Mouse (Mus musculus): Measurements from ENCODE around the gene Smad5. TPM values are rescaled to one million over a fixed set of nuclear protein-coding genes. Genes with fewer than 3 reads are reported as not detected.

Gene Smad5
- polyA plus RNA-seq, 1 experiment: 12.7 TPM

DNA sequence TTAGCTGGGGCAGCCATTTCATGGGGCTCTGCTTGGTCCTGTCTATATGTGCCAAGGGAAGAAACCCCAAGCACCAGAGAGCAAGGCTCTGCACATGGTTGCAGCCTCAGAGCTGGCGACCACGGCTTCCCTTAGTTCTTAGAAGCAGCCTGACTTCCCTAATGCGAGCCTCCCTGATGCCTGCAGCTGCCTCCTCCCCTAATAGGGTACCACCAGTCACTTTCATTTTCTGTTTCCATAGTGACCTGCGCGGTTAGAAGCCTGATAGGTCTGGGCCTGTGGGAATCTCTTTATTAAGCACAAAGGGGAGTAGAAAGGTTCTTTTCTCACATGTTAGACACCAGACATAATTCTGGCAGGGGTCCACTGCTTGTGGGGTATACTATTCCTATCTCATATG lies 71.5 kb downstream of the Smad5 start:
- no peaks in the 10 kb centered on the region for H3K79me2 ChIP-seq (ENCODE audit: control insufficient read depth, insufficient read depth)
- no peak overlapping the region for H3ac ChIP-seq (ENCODE audit: control insufficient read depth, insufficient read length)
- no peaks in the 10 kb centered on the region for H3K36me3 ChIP-seq (ENCODE audit: control insufficient read depth, insufficient read depth)
- TF ChIP-seq SRF (IDR thresholded peaks at IDR 0.05; ENCODE audit: control insufficient read depth, insufficient read length, low read depth) (no peak), MAX (IDR thresholded peaks at IDR 0.05; ENCODE audit: low read depth) (no peak), POLR2AphosphoS2 (IDR thresholded peaks at IDR 0.05; ENCODE audit: insufficient read length, low read depth) (no peak), TCF12 (IDR thresholded peaks at IDR 0.05; ENCODE audit: insufficient read depth, poor library complexity, severe bottlenecking) (no peak)
- H3K27me3 ChIP-seq (ENCODE audit: control insufficient read depth, insufficient read depth, insufficient read length): peaks cover 10% of the 10 kb centered on the region
- no peak overlapping the region for H3K4me2 ChIP-seq (ENCODE audit: low read depth)
- H3K4me3 ChIP-seq: no peak overlapping the region

DNA sequence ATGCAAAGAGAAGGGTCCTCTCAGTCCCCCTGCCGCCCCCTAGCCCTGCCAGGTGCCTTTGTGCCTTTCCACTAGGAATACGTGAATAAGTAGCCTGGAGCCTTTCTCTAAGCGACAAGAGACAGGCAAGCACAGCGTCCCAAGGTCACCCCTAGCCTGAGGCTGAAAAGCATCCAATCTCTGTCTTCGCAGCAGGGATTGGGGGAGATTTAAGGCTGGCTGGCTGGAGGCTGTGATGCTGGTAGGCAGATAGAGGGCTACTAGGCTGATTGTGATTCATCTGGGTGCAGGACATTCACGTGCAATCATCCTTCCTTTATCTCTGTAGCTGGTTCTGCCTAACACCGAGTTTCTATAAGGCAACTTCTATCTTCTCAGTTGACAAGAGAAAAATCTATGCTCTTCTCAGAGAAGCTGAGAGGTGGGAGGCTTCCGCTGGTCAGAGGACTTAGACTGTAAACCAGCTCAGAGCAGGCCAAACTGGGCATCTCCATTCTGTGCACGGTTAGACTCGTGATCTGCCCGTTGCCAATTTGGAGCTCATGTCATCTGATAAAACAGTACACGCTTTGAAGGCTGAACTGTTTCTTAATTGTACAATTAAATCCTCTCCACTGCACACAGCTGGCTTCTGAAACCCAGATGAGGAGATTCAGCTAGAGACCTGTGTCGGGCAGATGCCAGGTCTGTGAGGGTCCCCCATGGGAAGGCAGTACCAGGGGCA lies 78.1 kb downstream of the Smad5 start:
- Histone ChIP-seq H3ac (ENCODE audit: control insufficient read depth, insufficient read length) (no peak overlapping the region), H3K27me3 (ENCODE audit: control insufficient read depth, insufficient read depth, insufficient read length) (peaks cover 38% of the 10 kb centered on the region), H3K4me3 (no peak overlapping the region), H3K4me2 (ENCODE audit: low read depth) (no peak overlapping the region), H3K79me2 (ENCODE audit: control insufficient read depth, insufficient read depth) (no peaks in the 10 kb centered on the region), H3K36me3 (ENCODE audit: control insufficient read depth, insufficient read depth) (no peaks in the 10 kb centered on the region)
- TF ChIP-seq REST (IDR thresholded peaks at IDR 0.05; ENCODE audit: insufficient read depth, insufficient read length) (no peak), CEBPB (IDR thresholded peaks at IDR 0.05; ENCODE audit: insufficient read depth, poor library complexity, severe bottlenecking) (no peak), TCF12 (IDR thresholded peaks at IDR 0.05; ENCODE audit: insufficient read depth, poor library complexity, severe bottlenecking) (no peak), POLR2A (IDR thresholded peaks at IDR 0.05; ENCODE audit: insufficient read length, low read depth) (no peak), MAX (IDR thresholded peaks at IDR 0.05; ENCODE audit: low read depth) (no peak), TCF3 (IDR thresholded peaks at IDR 0.05; ENCODE audit: insufficient read length, low read depth) (no peak), USF1 (IDR thresholded peaks at IDR 0.05; ENCODE audit: low read depth) (no peak), MYOG (IDR thresholded peaks at IDR 0.05; ENCODE audit: control insufficient read depth in 1 of 3, insufficient read depth in 1 of 3, insufficient read length in 2 of 3, low read depth in 2 of 3) (no peak), SRF (IDR thresholded peaks at IDR 0.05; ENCODE audit: control insufficient read depth, insufficient read length, low read depth) (no peak), POLR2AphosphoS2 (IDR thresholded peaks at IDR 0.05; ENCODE audit: insufficient read length, low read depth) (no peak), MYOD1 (IDR thresholded peaks at IDR 0.05; ENCODE audit: control insufficient read depth in 1 of 3, insufficient read length in 2 of 3, low read depth in 2 of 3) (no peak), E2F4 (IDR thresholded peaks at IDR 0.05; ENCODE audit: insufficient read depth) (no peak)

- no peak overlapping the region for H3K4me3 ChIP-seq
- no peak overlapping the region for H3ac ChIP-seq (ENCODE audit: control insufficient read depth, insufficient read length)
- H3K79me2 ChIP-seq (ENCODE audit: control insufficient read depth, insufficient read depth): no peaks in the 10 kb centered on the region
- no peak overlapping the region for H3K4me2 ChIP-seq (ENCODE audit: low read depth)
- peaks cover 38% of the 10 kb centered on the region for H3K27me3 ChIP-seq (ENCODE audit: control insufficient read depth, insufficient read depth, insufficient read length)
- H3K36me3 ChIP-seq (ENCODE audit: control insufficient read depth, insufficient read depth): no peaks in the 10 kb centered on the region
- TF ChIP-seq POLR2A (IDR thresholded peaks at IDR 0.05; ENCODE audit: insufficient read length, low read depth) (no peak), E2F4 (IDR thresholded peaks at IDR 0.05; ENCODE audit: insufficient read depth) (no peak), MYOD1 (IDR thresholded peaks at IDR 0.05; ENCODE audit: control insufficient read depth in 1 of 3, insufficient read length in 2 of 3, low read depth in 2 of 3) (no peak), USF1 (IDR thresholded peaks at IDR 0.05; ENCODE audit: low read depth) (no peak), POLR2AphosphoS2 (IDR thresholded peaks at IDR 0.05; ENCODE audit: insufficient read length, low read depth) (no peak), CEBPB (IDR thresholded peaks at IDR 0.05; ENCODE audit: insufficient read depth, poor library complexity, severe bottlenecking) (no peak), REST (IDR thresholded peaks at IDR 0.05; ENCODE audit: insufficient read depth, insufficient read length) (no peak), SRF (IDR thresholded peaks at IDR 0.05; ENCODE audit: control insufficient read depth, insufficient read length, low read depth) (no peak), MAX (IDR thresholded peaks at IDR 0.05; ENCODE audit: low read depth) (no peak), TCF3 (IDR thresholded peaks at IDR 0.05; ENCODE audit: insufficient read length, low read depth) (no peak), MYOG (IDR thresholded peaks at IDR 0.05; ENCODE audit: control insufficient read depth in 1 of 3, insufficient read depth in 1 of 3, insufficient read length in 2 of 3, low read depth in 2 of 3) (no peak), TCF12 (IDR thresholded peaks at IDR 0.05; ENCODE audit: insufficient read depth, poor library complexity, severe bottlenecking) (no peak)
Measured at GRCm38 (mm10) chr13:56781697-56782096, 78.9 kb downstream of the Smad5 start.

GRCm38 (mm10) chr13:56782621-56783020 lies 79.8 kb downstream of the Smad5 start:
- Histone ChIP-seq H3K4me3 (no peak overlapping the region), H3K4me2 (ENCODE audit: low read depth) (no peak overlapping the region), H3K27me3 (ENCODE audit: control insufficient read depth, insufficient read depth, insufficient read length) (peaks cover 38% of the 10 kb centered on the region), H3K79me2 (ENCODE audit: control insufficient read depth, insufficient read depth) (no peaks in the 10 kb centered on the region), H3ac (ENCODE audit: control insufficient read depth, insufficient read length) (no peak overlapping the region), H3K36me3 (ENCODE audit: control insufficient read depth, insufficient read depth) (no peaks in the 10 kb centered on the region)
- TF ChIP-seq MYOG (IDR thresholded peaks at IDR 0.05; ENCODE audit: control insufficient read depth in 1 of 3, insufficient read depth in 1 of 3, insufficient read length in 2 of 3, low read depth in 2 of 3) (no peak), SRF (IDR thresholded peaks at IDR 0.05; ENCODE audit: control insufficient read depth, insufficient read length, low read depth) (no peak), POLR2AphosphoS2 (IDR thresholded peaks at IDR 0.05; ENCODE audit: insufficient read length, low read depth) (no peak), CEBPB (IDR thresholded peaks at IDR 0.05; ENCODE audit: insufficient read depth, poor library complexity, severe bottlenecking) (no peak), E2F4 (IDR thresholded peaks at IDR 0.05; ENCODE audit: insufficient read depth) (no peak), REST (IDR thresholded peaks at IDR 0.05; ENCODE audit: insufficient read depth, insufficient read length) (no peak), USF1 (IDR thresholded peaks at IDR 0.05; ENCODE audit: low read depth) (no peak), MAX (IDR thresholded peaks at IDR 0.05; ENCODE audit: low read depth) (no peak), TCF12 (IDR thresholded peaks at IDR 0.05; ENCODE audit: insufficient read depth, poor library complexity, severe bottlenecking) (no peak), TCF3 (IDR thresholded peaks at IDR 0.05; ENCODE audit: insufficient read length, low read depth) (no peak), POLR2A (IDR thresholded peaks at IDR 0.05; ENCODE audit: insufficient read length, low read depth) (no peak), MYOD1 (IDR thresholded peaks at IDR 0.05; ENCODE audit: control insufficient read depth in 1 of 3, insufficient read length in 2 of 3, low read depth in 2 of 3) (no peak)
